Mouse (Mus musculus): ENCODE data around the gene Rnf103. TPM values are rescaled to one million over a fixed set of nuclear protein-coding genes. Genes with fewer than 3 reads are reported as not detected.

Gene Rnf103
- polyA plus RNA-seq, 1 experiment from 2014 or later = 25.4 TPM

DNA sequence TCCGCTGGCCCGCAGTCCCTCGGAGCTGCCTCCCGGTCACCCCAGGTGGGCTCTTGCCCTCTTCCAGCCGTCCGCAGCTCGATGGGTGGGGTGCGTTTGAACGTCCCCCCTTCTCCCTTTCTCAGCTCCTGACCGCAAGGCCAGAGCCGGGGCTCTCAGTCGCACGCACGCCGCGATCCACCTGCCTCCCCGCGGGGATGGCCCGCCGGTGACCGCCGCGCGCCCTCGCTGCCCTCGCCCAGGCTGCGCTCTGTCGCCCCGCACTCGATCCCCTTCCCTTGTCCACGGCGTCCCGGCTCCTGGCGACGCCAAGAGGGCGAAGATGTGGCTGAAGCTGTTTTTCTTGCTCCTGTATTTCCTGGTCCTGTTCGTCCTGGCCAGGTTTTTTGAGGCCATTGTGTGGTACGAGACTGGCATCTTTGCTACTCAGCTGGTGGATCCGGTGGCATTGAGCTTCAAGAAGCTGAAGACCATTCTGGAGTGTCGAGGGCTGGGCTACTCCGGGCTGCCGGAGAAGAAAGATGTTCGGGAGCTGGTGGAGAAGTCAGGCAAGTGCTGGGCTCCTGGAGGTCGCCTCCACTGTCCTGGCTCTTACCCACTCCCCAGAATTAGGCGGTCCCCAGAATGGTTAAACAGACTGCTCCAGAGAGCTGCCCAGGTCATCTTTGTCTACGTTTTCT, 787 bp downstream of the Rnf103 start:
- peak overlapping the region; percentile 98 for H3K9ac ChIP-seq (ENCODE audit: low read length)
- H3K4me1 ChIP-seq (replicated peaks; ENCODE audit: control insufficient read depth, insufficient read depth) = 0 out of 2 replicates have a peak, but pooled peaks cover 2% of the 10 kb centered on the region
- ATAC-seq (ENCODE audit: low FRiP score, low TSS enrichment) = peak; percentile 19; the same call in 1 of the 2 replicates
- peak overlapping the region; percentile 94 for H3K4me3 ChIP-seq (ENCODE audit: low read depth, low read length)
- TF ChIP-seq CTCF (IDR thresholded peaks at IDR 0.05; ENCODE audit: low read depth) = peak; percentile 16; the same call in 1 of the 2 replicates
- no peak for TF ChIP-seq EP300 (optimal IDR thresholded peaks at IDR 0.05)
- H3K4me2 ChIP-seq (replicated peaks; ENCODE audit: low read depth) = peak overlapping the region; percentile 60
- no peaks in the 10 kb centered on the region for H3K9me3 ChIP-seq (ENCODE audit: control insufficient read depth, low read length)
- peaks cover 2% of the 10 kb centered on the region; the same call in 1 of the 2 replicates for H3K36me3 ChIP-seq (ENCODE audit: control insufficient read depth, insufficient read depth, low read length)
- under 1% methylated on average over 46 of the region's 46 CpGs for WGBS
- peak; percentile 64 for DNase-seq (ENCODE audit: low spot score)
- H3K27ac ChIP-seq (replicated peaks) = peak overlapping the region; percentile 100
- no peaks in the 10 kb centered on the region for H3K27me3 ChIP-seq (ENCODE audit: control insufficient read depth, insufficient read depth, low read length)

GRCm38 (mm10) chr6:71500575-71500974, 6.9 kb downstream of the Rnf103 start:
- no peaks in the 10 kb centered on the region for H3K9me3 ChIP-seq (ENCODE audit: control insufficient read depth, low read length)
- no peak overlapping the region for H3K4me3 ChIP-seq (ENCODE audit: low read depth, low read length)
- ATAC-seq (ENCODE audit: low FRiP score, low TSS enrichment) = no peak
- WGBS = 75% methylated on average over 3 of the region's 3 CpGs
- TF ChIP-seq EP300 (optimal IDR thresholded peaks at IDR 0.05) (no peak), CTCF (IDR thresholded peaks at IDR 0.05; ENCODE audit: low read depth) (no peak)
- H3K4me1 ChIP-seq (replicated peaks; ENCODE audit: control insufficient read depth, insufficient read depth) = 0 out of 2 replicates have a peak, but pooled peaks cover 1% of the 10 kb centered on the region
- peaks cover 2% of the 10 kb centered on the region; the same call in 1 of the 2 replicates for H3K36me3 ChIP-seq (ENCODE audit: control insufficient read depth, insufficient read depth, low read length)
- H3K9ac ChIP-seq (ENCODE audit: low read length) = no peak overlapping the region
- DNase-seq (ENCODE audit: low spot score) = no peak
- H3K4me2 ChIP-seq (replicated peaks; ENCODE audit: low read depth) = no peak overlapping the region
- H3K27ac ChIP-seq (replicated peaks) = no peak overlapping the region
- H3K27me3 ChIP-seq (ENCODE audit: control insufficient read depth, insufficient read depth, low read length) = no peaks in the 10 kb centered on the region

- H3K27me3 ChIP-seq (ENCODE audit: control insufficient read depth, insufficient read depth, low read length) = no peaks in the 10 kb centered on the region
- no peak overlapping the region for H3K9ac ChIP-seq (ENCODE audit: low read length)
- no peaks in the 10 kb centered on the region for H3K4me1 ChIP-seq (replicated peaks; ENCODE audit: control insufficient read depth, insufficient read depth)
- DNase-seq (ENCODE audit: low spot score) (no peak), ATAC-seq (ENCODE audit: low FRiP score, low TSS enrichment) (no peak)
- no peak overlapping the region for H3K4me3 ChIP-seq (ENCODE audit: low read depth, low read length)
- H3K36me3 ChIP-seq (ENCODE audit: control insufficient read depth, insufficient read depth, low read length) = no peaks in the 10 kb centered on the region
- H3K9me3 ChIP-seq (ENCODE audit: control insufficient read depth, low read length) = no peaks in the 10 kb centered on the region
- H3K27ac ChIP-seq (replicated peaks) = no peak overlapping the region
- H3K4me2 ChIP-seq (replicated peaks; ENCODE audit: low read depth) = no peak overlapping the region
- WGBS = 66% methylated on average over 4 of the region's 4 CpGs
- TF ChIP-seq CTCF (IDR thresholded peaks at IDR 0.05; ENCODE audit: low read depth) (no peak), EP300 (optimal IDR thresholded peaks at IDR 0.05) (no peak)
Observed at GRCm38 (mm10) chr6:71503001-71503400, 9.3 kb downstream of the Rnf103 start.

DNA sequence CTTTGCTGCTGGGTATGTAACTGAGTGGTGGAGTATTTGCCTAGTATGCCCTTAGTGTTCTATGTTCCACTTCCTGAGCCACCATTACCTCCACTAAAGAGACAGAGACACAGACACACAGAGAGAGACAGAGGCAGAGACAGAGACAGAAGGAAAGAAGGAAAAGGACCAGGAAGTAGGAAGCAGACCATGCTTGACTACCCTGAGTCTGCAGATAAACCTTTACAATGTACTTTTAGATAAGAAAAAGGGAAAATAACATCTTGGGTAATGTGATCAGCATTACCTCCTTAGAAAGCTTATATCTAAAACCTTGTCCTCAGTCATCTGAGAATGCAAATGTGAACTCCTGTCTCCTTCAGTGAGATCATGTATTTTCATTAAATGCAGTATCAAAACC, 10.0 kb downstream of the Rnf103 start:
- Histone ChIP-seq H3K4me2 (replicated peaks; ENCODE audit: low read depth) (no peak overlapping the region), H3K27ac (replicated peaks) (no peak overlapping the region), H3K4me3 (ENCODE audit: low read depth, low read length) (no peak overlapping the region), H3K27me3 (ENCODE audit: control insufficient read depth, insufficient read depth, low read length) (no peaks in the 10 kb centered on the region), H3K9me3 (ENCODE audit: control insufficient read depth, low read length) (no peaks in the 10 kb centered on the region), H3K4me1 (replicated peaks; ENCODE audit: control insufficient read depth, insufficient read depth) (no peaks in the 10 kb centered on the region), H3K9ac (ENCODE audit: low read length) (no peak overlapping the region), H3K36me3 (ENCODE audit: control insufficient read depth, insufficient read depth, low read length) (0 out of 2 replicates have a peak, but pooled peaks cover 1% of the 10 kb centered on the region)
- no peak for ATAC-seq (ENCODE audit: low FRiP score, low TSS enrichment)
- TF ChIP-seq EP300 (optimal IDR thresholded peaks at IDR 0.05) (no peak), CTCF (IDR thresholded peaks at IDR 0.05; ENCODE audit: low read depth) (no peak)
- no peak for DNase-seq (ENCODE audit: low spot score)

DNA sequence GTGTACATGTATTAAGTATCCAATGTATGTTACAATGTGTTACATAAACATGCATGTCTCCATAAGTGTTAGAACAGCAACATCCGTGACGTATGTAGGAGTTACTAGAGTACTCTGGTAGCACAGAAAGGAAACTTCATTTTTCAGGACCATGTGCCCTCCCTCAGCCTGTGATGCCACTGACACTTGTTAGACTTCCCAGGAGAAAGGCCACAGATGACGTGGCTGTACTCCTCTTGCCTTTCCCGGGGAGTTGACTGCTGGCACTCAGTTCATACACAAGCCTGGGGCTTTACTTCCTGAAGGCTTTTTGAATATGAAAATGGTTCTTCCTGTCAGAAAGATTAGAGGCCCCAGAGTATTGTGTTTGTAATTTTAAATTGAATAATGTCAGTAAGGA, 10.4 kb downstream of the Rnf103 start:
- ATAC-seq (ENCODE audit: low FRiP score, low TSS enrichment) = no peak
- no peak for TF ChIP-seq CTCF (IDR thresholded peaks at IDR 0.05; ENCODE audit: low read depth)
- TF ChIP-seq EP300 (optimal IDR thresholded peaks at IDR 0.05) = no peak

GRCm38 (mm10) chr6:71505671-71506070, 12.0 kb downstream of the Rnf103 start:
- H3K4me3 ChIP-seq (ENCODE audit: low read depth, low read length) = no peak overlapping the region
- no peak for ATAC-seq (ENCODE audit: low FRiP score, low TSS enrichment)
- no peak overlapping the region for H3K9ac ChIP-seq (ENCODE audit: low read length)
- 93% methylated on average over 2 of the region's 2 CpGs for WGBS
- no peaks in the 10 kb centered on the region for H3K27me3 ChIP-seq (ENCODE audit: control insufficient read depth, insufficient read depth, low read length)
- no peaks in the 10 kb centered on the region for H3K4me1 ChIP-seq (replicated peaks; ENCODE audit: control insufficient read depth, insufficient read depth)
- H3K36me3 ChIP-seq (ENCODE audit: control insufficient read depth, insufficient read depth, low read length) = 0 out of 2 replicates have a peak, but pooled peaks cover 2% of the 10 kb centered on the region
- no peak for DNase-seq (ENCODE audit: low spot score)
- H3K27ac ChIP-seq (replicated peaks) = no peak overlapping the region
- no peak for TF ChIP-seq CTCF (IDR thresholded peaks at IDR 0.05; ENCODE audit: low read depth)
- no peak for TF ChIP-seq EP300 (optimal IDR thresholded peaks at IDR 0.05)
- no peaks in the 10 kb centered on the region for H3K9me3 ChIP-seq (ENCODE audit: control insufficient read depth, low read length)
- no peak overlapping the region for H3K4me2 ChIP-seq (replicated peaks; ENCODE audit: low read depth)

More for the DNA sequence above, 10.4 kb downstream of the Rnf103 start:
- 79% methylated on average over 4 of the region's 4 CpGs for whole genome bisulfite sequencing
- 0 out of 2 replicates have a peak, but pooled peaks cover 2% of the 10 kb centered on the region for H3K36me3 ChIP-seq (ENCODE audit: control insufficient read depth, insufficient read depth, low read length)
- no peak for DNase-seq (ENCODE audit: low spot score)
- H3K9me3 ChIP-seq (ENCODE audit: control insufficient read depth, low read length) = no peaks in the 10 kb centered on the region
- no peaks in the 10 kb centered on the region for H3K27me3 ChIP-seq (ENCODE audit: control insufficient read depth, insufficient read depth, low read length)
- no peak overlapping the region for H3K9ac ChIP-seq (ENCODE audit: low read length)
- H3K4me3 ChIP-seq (ENCODE audit: low read depth, low read length) = no peak overlapping the region
- no peaks in the 10 kb centered on the region for H3K4me1 ChIP-seq (replicated peaks; ENCODE audit: control insufficient read depth, insufficient read depth)
- no peak overlapping the region for H3K27ac ChIP-seq (replicated peaks)
- no peak overlapping the region for H3K4me2 ChIP-seq (replicated peaks; ENCODE audit: low read depth)

All from stomach, postnatal 0 days (tissue).